Mouse (Mus musculus) neutrophil, adult 5-6 weeks (primary cell): ENCODE measurements around the gene Smc4. TPM values are rescaled to one million over a fixed set of nuclear protein-coding genes. Genes with fewer than 3 reads are reported as not detected.
A peak's percentile ranks its signal among the peaks of the same experiment; 100 is the strongest.
"Not testable (repeated sequence)": the region's sequence is repeated elsewhere in the genome, so short reads cannot be mapped to it uniquely, and the experiment has no call there.

Experiments
- ATAC-seq: fragments of 151-379, 151-347 bp; 2 replicates; pipeline ENCODE4 v1.8.0; 2017; ENCODE audit warnings: mild to moderate bottlenecking, moderate TSS enrichment; ENCODE audit not compliant: insufficient number of reproducible peaks, poor library complexity, low FRiP score, severe bottlenecking; ENCODE audit errors: extremely low read depth
- total RNA-seq: library from RNA; stranded (forward); fragments of 200-1000 nt; gene quantifications from 2 replicates; pipeline ENCODE4 v1.2.3, GENCODE M21; 2017

Smc4 gene
- total RNA-seq, 1 experiment from 2014 or later, result 355 TPM

- ATAC-seq, result no peak
Observed at GRCm38 (mm10) chr3:69006246-69006760, 1.8 kb downstream of the Smc4 start.

DNA sequence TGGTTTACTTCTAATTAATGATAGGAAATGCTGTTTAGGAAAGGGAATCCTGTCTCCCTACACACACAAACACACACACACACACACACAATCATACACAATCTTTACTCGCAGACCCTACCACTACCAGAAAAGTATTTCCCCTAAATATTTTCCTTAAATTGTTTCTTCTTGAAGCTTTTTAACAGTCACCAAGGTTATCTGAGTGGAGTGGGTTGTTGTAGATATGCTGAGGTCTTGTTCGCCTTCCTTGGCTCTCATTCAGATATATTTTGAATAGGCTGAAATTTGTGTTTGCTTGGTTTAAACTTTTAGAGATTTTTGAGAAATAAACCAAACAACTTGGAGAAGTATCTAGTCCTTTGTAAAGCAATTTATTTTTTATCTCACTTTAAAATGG lies 4.3 kb downstream of the Smc4 start:
- no peak for ATAC-seq

GRCm38 (mm10) chr3:69017181-69017580 lies 12.6 kb downstream of the Smc4 start:
- peak; percentile 90 for ATAC-seq

GRCm38 (mm10) chr3:69018635-69019034 lies 14.1 kb downstream of the Smc4 start:
- not testable (repeated sequence) for ATAC-seq

GRCm38 (mm10) chr3:69020285-69020684 lies 15.7 kb downstream of the Smc4 start:
- peak; percentile 34; the same call in 1 of the 2 replicates for ATAC-seq

DNA sequence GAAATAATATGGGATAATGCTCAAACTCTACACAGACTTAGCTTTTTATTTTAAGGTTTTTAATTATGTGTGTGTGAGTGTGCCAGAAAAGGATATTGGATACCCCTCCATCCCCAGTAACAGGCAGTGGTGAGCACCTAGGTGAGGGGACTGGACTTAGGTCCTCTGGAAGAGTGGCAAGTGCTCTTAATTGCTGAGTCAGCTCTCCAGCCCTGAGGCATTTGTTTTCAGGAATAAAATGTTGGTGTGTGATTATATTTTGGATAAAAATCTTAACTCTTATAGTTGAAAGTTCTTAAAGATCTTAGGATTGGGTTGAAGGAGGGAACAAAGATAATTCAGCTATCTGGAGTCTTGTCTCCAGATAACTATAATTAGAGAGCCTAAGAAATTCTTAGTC lies 16.2 kb downstream of the Smc4 start:
- no peak for ATAC-seq

- 0 out of 2 replicates have a peak, but pooled peaks have one; percentile 23 for ATAC-seq
Observed at GRCm38 (mm10) chr3:69026133-69026783, 21.7 kb downstream of the Smc4 start.

DNA sequence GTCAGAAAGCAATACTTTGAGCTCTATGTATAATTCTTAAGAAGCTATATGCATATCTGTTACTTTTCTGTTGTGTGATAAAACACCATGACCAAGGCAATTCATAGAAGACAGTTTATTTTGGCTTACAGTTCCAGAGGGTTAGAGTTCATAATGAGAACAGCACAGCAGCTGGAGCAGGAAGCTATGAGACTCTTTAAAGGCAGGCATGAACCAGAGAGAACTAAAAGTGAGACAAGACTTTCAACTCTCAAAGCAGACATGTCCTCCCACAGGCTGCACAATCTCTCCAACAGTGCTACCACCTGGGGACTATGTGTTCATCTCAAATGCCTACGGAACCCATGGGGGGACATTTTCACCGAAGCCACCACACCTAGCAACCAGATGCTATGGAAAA lies 35.6 kb downstream of the Smc4 start:
- no peak for ATAC-seq

- ATAC-seq, result peak; percentile 66
Observed at GRCm38 (mm10) chr3:69041298-69041697, 36.8 kb downstream of the Smc4 start.

GRCm38 (mm10) chr3:69044167-69044591 lies 39.6 kb downstream of the Smc4 start:
- ATAC-seq, result peak; percentile 7; the same call in 1 of the 2 replicates

DNA sequence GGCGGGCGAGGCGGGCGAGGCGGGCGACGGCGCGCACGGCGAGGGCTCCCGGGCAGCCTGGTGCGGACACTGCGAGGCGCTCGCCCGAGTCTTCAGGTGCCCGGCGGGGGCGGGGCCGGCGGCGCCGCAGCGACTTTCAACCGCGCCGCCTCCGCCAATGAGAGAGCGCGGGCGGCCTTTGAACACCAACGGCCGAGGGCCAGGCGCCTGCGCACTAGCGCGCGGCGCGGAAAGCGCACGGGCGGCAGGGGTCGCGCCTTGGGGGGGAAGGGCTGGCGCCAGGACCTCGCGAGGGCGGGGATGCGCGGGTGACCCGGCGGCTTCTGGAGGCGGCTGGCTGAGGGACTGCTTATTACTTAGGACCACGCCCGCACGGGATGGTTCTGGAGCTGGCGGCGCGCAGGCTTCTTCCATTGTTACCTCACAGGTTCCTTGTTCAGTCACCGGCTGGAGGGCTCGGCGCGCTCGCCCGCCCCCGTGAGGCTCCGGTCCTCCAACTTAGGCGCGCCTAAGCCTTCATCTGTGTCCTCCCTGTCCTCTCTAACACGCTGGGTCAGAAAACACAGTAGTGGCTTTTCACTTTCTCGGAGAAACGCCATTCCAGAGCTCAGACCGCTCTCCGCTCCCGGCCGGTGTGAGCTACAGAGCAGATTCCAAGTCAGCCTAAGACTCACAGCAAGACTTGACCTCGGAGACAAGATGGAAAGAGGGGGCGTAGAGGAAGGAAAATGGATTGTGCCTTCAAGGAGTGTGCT lies 40.3 kb downstream of the Smc4 start, which contains the start of gene Trim59:
TSS of gene Trim59 (minus strand) at position 111 of the 755 bp plus-strand sequence.
- ATAC-seq, result peak; percentile 79

DNA sequence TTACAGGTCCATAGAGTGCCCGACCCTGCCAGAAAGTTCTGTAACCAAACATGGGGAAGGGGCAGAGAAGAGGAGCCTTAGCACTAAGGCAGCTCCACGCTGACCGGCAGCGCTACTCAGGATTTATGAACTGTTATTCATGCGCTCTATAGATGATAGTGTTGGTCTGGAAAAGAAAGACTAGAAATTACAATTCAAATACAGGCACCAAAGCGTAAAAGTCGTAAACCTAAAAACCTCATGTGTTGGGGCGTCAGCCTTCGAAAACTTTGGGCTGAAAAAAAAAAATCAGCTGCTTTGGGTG lies 40.8 kb downstream of the Smc4 start:
- no peak for ATAC-seq

DNA sequence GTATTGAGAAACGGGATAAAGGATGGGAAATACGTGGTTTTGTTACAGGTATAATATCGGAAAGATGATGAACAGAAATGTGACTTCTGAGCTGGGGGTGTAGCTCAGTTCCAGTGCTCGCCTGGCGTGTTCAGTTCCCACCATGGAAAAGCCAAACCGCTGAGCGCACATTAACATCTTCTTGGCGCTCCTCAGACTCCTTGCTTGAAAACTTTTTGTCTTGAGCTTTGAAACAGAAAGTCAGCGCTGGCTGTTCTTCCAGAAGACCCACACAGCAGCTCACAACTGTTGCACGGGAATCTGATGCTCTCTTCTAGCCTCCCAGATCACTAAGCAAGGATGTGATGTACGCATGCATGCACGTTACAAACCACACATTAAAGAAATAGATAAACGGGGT lies 41.2 kb downstream of the Smc4 start:
- no peak for ATAC-seq

DNA sequence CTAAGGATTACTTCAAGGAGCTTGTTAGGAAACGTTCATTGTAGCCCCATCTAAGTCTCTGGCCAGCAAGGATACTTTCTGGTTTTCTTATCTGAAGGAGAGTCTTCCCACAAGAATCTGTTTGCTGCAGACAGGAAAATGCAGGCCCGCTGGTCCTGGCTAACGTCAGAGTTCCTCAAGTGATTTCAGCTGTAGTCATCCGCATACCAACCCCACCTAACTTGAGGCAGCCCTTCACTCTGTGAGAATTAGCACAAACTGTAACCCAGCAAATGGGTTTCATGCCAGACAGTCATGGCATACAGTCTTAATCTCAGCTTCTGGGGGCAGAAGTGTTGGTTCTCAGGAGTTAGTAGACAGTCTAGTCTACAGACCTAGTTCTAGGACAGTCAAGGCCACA lies 42.0 kb downstream of the Smc4 start:
- no peak for ATAC-seq

DNA sequence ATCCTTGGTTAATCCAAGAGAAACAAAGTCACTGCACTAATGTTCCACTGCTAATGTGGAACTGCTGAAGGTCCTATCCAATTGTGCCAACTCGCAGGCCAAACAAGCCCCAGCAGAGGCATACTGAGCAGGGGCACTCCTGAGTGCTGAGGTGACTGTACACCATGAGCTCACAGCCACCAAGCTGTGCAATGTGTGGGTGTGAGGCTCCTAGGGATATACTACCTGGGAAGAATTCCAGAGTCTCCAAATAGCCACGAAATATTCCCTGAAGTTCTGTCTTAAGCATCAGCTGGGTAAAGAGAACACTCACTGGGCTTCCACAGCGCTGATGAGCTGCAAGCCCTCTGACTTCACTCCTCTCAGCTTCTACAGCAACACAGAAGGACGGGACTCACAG lies 43.1 kb downstream of the Smc4 start:
- no peak for ATAC-seq

- ATAC-seq, result no peak
Observed at GRCm38 (mm10) chr3:69049011-69049410, 44.5 kb downstream of the Smc4 start.

- no peak for ATAC-seq
Observed at GRCm38 (mm10) chr3:69051894-69052293, 47.4 kb downstream of the Smc4 start.

GRCm38 (mm10) chr3:69054760-69055432 lies 50.4 kb downstream of the Smc4 start:
- no peak for ATAC-seq

DNA sequence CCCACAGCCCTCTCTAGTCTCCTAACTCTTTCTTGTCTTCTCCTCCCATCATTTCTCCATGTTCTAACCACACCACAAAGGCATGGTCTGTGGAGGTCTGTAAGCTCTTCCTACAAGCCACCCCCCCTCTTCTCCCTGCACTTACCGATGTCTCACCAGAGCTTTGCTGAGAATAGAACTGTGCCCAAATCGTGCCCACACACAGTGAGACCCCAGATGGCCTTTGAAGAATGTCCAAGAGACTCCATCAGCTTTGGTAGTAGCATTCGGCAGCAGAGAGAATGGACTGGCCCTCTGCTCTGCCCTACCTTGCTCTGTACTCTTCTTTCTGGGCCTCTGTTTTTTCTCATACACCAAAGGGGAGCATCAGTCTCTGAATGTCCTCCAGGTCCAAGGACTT lies 51.3 kb downstream of the Smc4 start:
- ATAC-seq, result no peak

- ATAC-seq, result no peak
Observed at GRCm38 (mm10) chr3:69060672-69061071, 56.1 kb downstream of the Smc4 start.
